9 mouse cellular contexts compared by ENCODE assay signal in the genomic region with DNA sequence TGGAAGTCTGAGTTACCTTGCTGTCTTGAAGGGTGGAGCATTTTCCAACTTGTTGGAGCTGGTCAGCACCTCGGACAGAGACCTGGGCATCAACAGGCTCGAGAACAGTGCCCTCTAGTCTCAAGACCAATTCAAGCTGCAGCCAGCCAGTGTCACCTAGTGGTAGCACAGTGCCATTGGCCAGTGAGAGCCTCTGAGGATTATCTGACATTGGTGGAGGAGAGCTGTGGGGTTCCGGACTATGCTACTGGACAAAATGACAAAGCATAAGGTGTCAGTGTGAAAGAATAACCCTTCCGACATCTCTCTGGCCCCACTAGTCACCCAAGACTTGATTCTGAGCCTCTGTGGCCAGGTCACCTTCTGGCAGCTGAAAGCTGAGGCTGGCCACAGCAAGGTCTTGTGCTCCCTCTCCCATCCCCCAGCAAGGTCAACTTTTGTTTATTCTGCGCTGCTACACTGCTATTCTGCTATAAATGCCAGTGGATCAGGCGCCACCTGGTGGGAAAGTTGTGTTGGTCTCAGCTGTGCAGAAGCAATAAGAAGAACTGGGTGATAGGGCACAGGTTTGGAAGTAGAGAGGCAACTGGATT.
A peak's percentile ranks its signal among the peaks of the same experiment; 100 is the strongest.
DNase-seq lines count a peak whose midpoint lies in the region; ATAC-seq lines count a peak whose summit lies in the region.
"Had no signal": no experiment of that assay in that cellular context is flagged by ENCODE, and none has a peak within 500 bp of the region (broad histone marks: within the 10 kb centered on the region; RNA-seq: fewer than 3 reads in every experiment).

No protein-coding gene starts in this region.

- peak; percentile 80 for ATAC-seq in hindbrain, embryonic 12.5 days (ENCODE audit: low FRiP score)

- H3K9ac ChIP-seq in hindbrain, embryonic 12.5 days = no peak overlapping the region
- H3K9ac ChIP-seq: heart, embryonic 13.5 days had no signal

- no peak overlapping the region for H3K4me3 ChIP-seq in hindbrain, embryonic 12.5 days
- H3K4me3 ChIP-seq: heart, embryonic 13.5 days had no signal

- H3K4me1 ChIP-seq in hindbrain, embryonic 12.5 days = no peaks in the 10 kb centered on the region; the same call in 1 of the 2 replicates
- H3K4me1 ChIP-seq: heart, embryonic 13.5 days had no signal

- peak; percentile 87 for DNase-seq in R1 (ENCODE audit: low read depth, low spot score)
- DNase-seq in cerebellum, adult 9-10 months = peak; percentile 58
- DNase-seq in frontal cortex, adult 2 months (ENCODE audit: extremely low spot score in 1 of 2, low spot score in 1 of 2) = peak; percentile 12 to 74
- DNase-seq in layer of hippocampus, postnatal 14 days (ENCODE audit: low spot score in 2 of 2) = peak; percentile 43 to 65
- peak; percentile 44 for DNase-seq in lung, postnatal 36 days
- DNase-seq in right cerebral cortex, postnatal 10 days (ENCODE audit: low spot score in 2 of 2) = peak; percentile 61 to 77
- DNase-seq in spleen, postnatal 14 days (ENCODE audit: low spot score in 2 of 2) = no peak

- H3K36me3 ChIP-seq in hindbrain, embryonic 12.5 days = no peaks in the 10 kb centered on the region
- H3K36me3 ChIP-seq: heart, embryonic 13.5 days had no signal

- no peaks in the 10 kb centered on the region for H3K9me3 ChIP-seq in hindbrain, embryonic 12.5 days (replicated peaks)
- H3K9me3 ChIP-seq: heart, embryonic 13.5 days had no signal

- H3K27ac ChIP-seq in hindbrain, embryonic 12.5 days = no peak overlapping the region
- H3K27ac ChIP-seq: heart, embryonic 13.5 days had no signal

- 13% methylated on average over 6 of the region's 6 CpGs for WGBS in hindbrain, embryonic 12.5 days

- H3K27me3 ChIP-seq in hindbrain, embryonic 12.5 days = no peaks in the 10 kb centered on the region
- H3K27me3 ChIP-seq: heart, embryonic 13.5 days had no signal

- no peak overlapping the region for H3K4me2 ChIP-seq in hindbrain, embryonic 12.5 days (replicated peaks)
- H3K4me2 ChIP-seq: heart, embryonic 13.5 days had no signal

Comparison
In these comparisons a context has a peak if more than half of its experiments do, and no peak if none do; other contexts are left out.
1. DNase-seq: peak in R1 (single experiment), cerebellum, adult 9-10 months (single experiment), frontal cortex, adult 2 months (2 of 2), layer of hippocampus, postnatal 14 days (2 of 2), lung, postnatal 36 days (single experiment) and right cerebral cortex, postnatal 10 days (2 of 2); none in spleen, postnatal 14 days (0 of 2).